Mouse (Mus musculus) lung, embryonic 15.5 days (tissue): ENCODE data around the gene Zscan25. TPM values are rescaled to one million over a fixed set of nuclear protein-coding genes. Genes with fewer than 3 reads are reported as not detected.
"Not testable (repeated sequence)": the region's sequence is repeated elsewhere in the genome, so short reads cannot be mapped to it uniquely, and the experiment has no call there.

Experiments
- ATAC-seq: fragments of 200-750 bp; cut with Nextera tagmentation; 2 replicates; pipeline ENCODE4 v1.8.0; 2017; ENCODE audit warnings: moderate number of reproducible peaks, borderline replicate concordance; ENCODE audit not compliant: low FRiP score, low TSS enrichment; ENCODE audit errors: extremely low read depth
- H3K27ac ChIP-seq: fragments of 300-500 bp; sonication (generic); 2 replicates; pipeline ENCODE4 v1.5.1; 2015; ENCODE audit warnings: moderate library complexity, mild to moderate bottlenecking, inconsistent platforms
- H3K27me3 ChIP-seq: fragments of 300-500 bp; sonication (generic); 2 replicates; pipeline ENCODE4 v1.6.1; 2015; ENCODE audit warnings: inconsistent platforms
- H3K36me3 ChIP-seq: fragments of 300-500 bp; sonication (generic); 2 replicates; pipeline ENCODE4 v1.6.1; 2015; ENCODE audit warnings: inconsistent platforms
- H3K4me1 ChIP-seq: fragments of 300-500 bp; sonication (generic); 2 replicates; pipeline ENCODE4 v1.6.1; 2015; ENCODE audit warnings: inconsistent platforms
- H3K4me2 ChIP-seq: fragments of 300-500 bp; sonication (generic); 2 replicates; pipeline ENCODE4 v1.6.1; 2015; ENCODE audit warnings: inconsistent platforms, mild to moderate bottlenecking, moderate library complexity
- H3K4me3 ChIP-seq: fragments of 300-500 bp; sonication (generic); 2 replicates; pipeline ENCODE4 v1.5.1; 2015; ENCODE audit warnings: mild to moderate bottlenecking, inconsistent platforms
- H3K9ac ChIP-seq: fragments of 300-500 bp; sonication (generic); 2 replicates; pipeline ENCODE4 v1.6.1; 2015; ENCODE audit warnings: inconsistent platforms
- H3K9me3 ChIP-seq: fragments of 300-500 bp; sonication (generic); 2 replicates; pipeline ENCODE4 v1.6.1; 2016; ENCODE audit warnings: inconsistent platforms
- WGBS: fragments of 180-500 bp; shearing (Covaris S2); methylation state at CpG from one replicate; pipeline ENCODE4 v1.1.7; 2015; 5-methylcytosine and 5-hydroxymethylcytosine counted together
- polyA plus RNA-seq: library from polyadenylated mRNA; unstranded; fragments of >200 nt; fragmentation: Nextera tagmentation; extraction: Ambion mirVana; gene quantifications from 2 replicates; pipeline ENCODE4 v1.2.1, GENCODE M21; 2015

Gene Zscan25
- polyA plus RNA-seq, 1 experiment from 2014 or later = 0.47 TPM

DNA sequence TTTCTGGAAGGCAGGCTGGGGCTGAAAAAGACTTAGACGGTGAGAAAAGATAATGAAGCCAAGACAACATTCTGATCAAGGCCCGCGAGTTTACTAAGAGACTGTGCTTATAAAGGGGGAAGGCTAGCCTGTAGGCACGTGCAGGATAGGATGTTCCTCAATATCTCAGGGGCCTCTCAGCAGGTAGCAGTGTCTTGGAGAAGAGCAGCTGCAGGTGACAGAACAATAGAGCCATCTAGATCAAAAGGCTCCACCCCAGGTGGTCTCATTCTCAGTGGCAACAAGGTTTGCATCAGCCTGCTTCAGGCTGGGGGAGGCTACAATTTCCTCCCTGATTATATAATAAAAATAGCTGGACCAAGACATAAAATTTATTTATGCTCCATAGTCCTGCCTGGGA, 21.5 kb downstream of the Zscan25 start:
- not testable (repeated sequence) for H3K4me2 ChIP-seq, H3K9me3 ChIP-seq, H3K36me3 ChIP-seq, H3K4me3 ChIP-seq, H3K9ac ChIP-seq, ATAC-seq, H3K4me1 ChIP-seq, H3K27ac ChIP-seq, H3K27me3 ChIP-seq
- WGBS = 72% methylated on average over 4 of the region's 4 CpGs

DNA sequence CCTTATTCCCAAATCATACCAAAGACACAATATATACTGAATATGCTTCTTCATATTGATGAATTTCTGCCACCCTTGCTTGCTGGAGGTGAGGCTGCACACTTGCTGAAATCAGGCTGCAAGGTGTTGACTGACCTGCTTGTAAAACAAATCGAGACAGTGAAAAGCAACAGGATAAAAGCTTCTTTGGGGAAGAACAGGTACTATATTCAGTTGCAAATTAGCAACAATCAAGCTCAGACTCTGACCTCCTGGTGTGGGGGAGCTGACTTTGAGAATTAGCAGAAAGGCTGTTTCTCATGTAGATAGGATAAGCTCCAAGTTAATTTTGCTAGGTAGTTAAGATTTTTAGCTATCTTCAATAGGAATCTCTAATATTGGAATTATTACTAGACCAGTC, 22.1 kb downstream of the Zscan25 start:
- Histone ChIP-seq H3K36me3 (no peaks in the 10 kb centered on the region), H3K9me3 (no peaks in the 10 kb centered on the region), H3K4me3 (no peak overlapping the region), H3K27ac (no peak overlapping the region), H3K9ac (no peak overlapping the region), H3K4me1 (no peaks in the 10 kb centered on the region), H3K4me2 (no peak overlapping the region), H3K27me3 (no peaks in the 10 kb centered on the region)
- ATAC-seq = no peak
- WGBS = 83% methylated on average over 1 of the region's 1 CpGs

DNA sequence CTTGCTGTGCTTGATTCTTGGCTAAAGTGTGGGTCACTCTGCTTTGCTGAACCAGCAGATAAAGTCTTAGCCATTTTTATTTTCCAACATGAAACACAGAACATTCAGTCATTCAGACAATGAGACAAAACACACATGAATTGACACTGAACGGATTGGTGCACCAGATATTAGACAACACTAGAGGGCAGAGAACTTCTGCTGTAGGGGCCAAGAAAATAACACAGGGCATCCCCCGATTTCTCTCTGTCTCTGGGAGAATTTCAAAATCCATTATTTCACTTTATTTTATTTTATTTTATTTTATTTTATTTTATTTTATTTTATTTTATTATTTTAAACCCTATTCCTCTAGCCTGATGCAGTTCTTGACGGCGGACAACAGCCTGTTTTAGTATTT, 26.7 kb downstream of the Zscan25 start:
- not testable (repeated sequence) for H3K4me3 ChIP-seq, ATAC-seq, H3K4me2 ChIP-seq, H3K27me3 ChIP-seq, H3K9ac ChIP-seq, H3K9me3 ChIP-seq, H3K36me3 ChIP-seq, H3K27ac ChIP-seq, H3K4me1 ChIP-seq
- 86% methylated on average over 4 of the region's 4 CpGs for WGBS

DNA sequence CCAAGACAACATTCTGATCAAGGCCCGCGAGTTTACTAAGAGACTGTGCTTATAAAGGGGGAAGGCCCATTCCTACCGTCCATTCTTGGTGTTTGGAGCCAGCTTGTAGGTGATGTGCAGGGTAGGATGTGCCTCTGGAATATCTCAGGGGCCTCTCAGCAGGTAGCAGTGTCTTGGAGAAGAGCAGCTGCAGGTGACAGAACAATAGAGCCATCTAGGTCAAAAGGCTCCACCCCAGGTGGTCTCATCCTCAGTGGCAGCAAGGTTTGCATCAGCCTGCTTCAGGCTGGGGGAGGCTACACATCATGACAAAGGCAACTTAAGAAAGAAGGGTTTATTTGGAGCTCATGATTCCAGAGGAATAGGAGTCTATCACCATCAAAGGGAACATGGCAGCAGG, 27.5 kb downstream of the Zscan25 start:
- H3K4me1 ChIP-seq, H3K27ac ChIP-seq, H3K9me3 ChIP-seq, H3K9ac ChIP-seq, ATAC-seq, H3K36me3 ChIP-seq, H3K4me2 ChIP-seq, H3K27me3 ChIP-seq, H3K4me3 ChIP-seq: not testable (repeated sequence)
- WGBS = 93% methylated on average over 3 of the region's 3 CpGs

DNA sequence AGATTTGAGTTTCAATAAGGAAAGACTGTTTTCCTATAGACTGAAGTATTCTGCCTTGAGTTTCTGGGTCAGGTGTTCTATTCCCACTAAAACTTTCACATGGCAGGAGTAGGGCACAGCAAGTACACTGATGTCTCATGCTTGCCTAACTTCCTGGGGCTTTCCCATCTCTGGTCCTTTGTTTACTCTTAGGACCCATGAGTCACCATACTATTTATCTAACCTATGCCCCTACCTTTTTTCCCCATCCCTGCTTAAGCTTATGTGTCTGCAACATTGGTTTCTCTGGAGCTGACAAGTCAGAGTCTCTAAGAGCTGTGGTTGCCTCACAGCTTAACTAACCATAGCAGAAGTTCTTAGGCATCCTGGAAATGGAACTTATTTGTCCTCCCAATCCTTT, 33.5 kb downstream of the Zscan25 start:
- Histone ChIP-seq H3K27me3 (no peaks in the 10 kb centered on the region), H3K4me1 (no peaks in the 10 kb centered on the region), H3K36me3 (no peaks in the 10 kb centered on the region), H3K4me2 (no peak overlapping the region), H3K27ac (no peak overlapping the region), H3K9ac (no peak overlapping the region), H3K9me3 (no peaks in the 10 kb centered on the region), H3K4me3 (no peak overlapping the region)
- ATAC-seq = no peak

DNA sequence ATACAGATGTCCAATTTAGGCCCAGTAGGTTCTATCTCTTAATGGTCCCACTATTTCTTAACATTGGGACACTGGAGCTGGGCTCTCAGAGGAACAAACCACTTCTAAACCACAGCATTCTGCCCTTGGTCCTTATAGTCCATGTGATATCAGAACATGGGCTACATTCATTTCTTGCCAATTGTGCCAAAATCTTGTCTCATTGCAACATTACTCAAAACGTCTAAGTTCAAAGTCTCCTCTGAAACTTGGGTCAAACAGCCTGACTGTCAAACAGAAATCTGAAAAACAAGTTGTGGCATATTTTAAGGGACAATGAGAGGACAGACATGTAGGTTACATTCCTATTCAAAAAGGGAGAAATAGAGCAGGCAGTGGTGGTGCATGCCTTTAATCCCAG, 36.8 kb downstream of the Zscan25 start:
- Histone ChIP-seq H3K27me3 (no peaks in the 10 kb centered on the region), H3K36me3 (no peaks in the 10 kb centered on the region), H3K4me3 (no peak overlapping the region), H3K4me1 (no peaks in the 10 kb centered on the region), H3K9ac (no peak overlapping the region), H3K9me3 (no peaks in the 10 kb centered on the region), H3K4me2 (no peak overlapping the region), H3K27ac (no peak overlapping the region)
- no peak for ATAC-seq
- 78% methylated on average over 1 of the region's 1 CpGs for WGBS

DNA sequence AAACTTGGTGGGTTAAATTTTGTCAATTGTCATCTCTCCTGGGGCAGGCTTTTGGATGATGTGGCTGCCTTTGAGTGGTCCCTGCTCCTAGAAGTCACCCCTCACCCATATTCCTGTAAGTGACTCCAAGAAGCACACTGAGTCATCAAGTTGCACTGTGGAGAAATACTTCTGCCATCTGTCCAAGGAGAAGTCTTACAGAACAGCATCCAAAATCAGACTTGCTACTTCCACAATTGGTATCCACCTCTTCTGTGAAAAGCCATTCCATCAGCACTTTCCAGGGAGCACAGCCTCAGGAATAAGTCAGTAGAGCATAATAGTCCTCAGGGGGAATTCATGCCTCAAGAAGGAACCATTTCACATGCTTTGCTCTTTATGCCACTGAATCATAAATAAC, 58.5 kb downstream of the Zscan25 start:
- not testable (repeated sequence) for H3K36me3 ChIP-seq, H3K4me3 ChIP-seq, H3K4me1 ChIP-seq, H3K27ac ChIP-seq, ATAC-seq, H3K27me3 ChIP-seq, H3K9ac ChIP-seq, H3K4me2 ChIP-seq, H3K9me3 ChIP-seq

Other genes with a start within 250 kb of the Zscan25 start
- not detected in 2 replicates for gene Gm4871, start 247.7 kb upstream of the Zscan25 start, polyA plus RNA-seq
- gene 1700018F24Rik, start 237.5 kb upstream of the Zscan25 start, polyA plus RNA-seq = 0.14 TPM in 1 of 2 replicates, not detected in the other
- gene Arpc1a, start 196.7 kb upstream of the Zscan25 start, polyA plus RNA-seq = 146 and 150 TPM in 2 replicates
- gene Kpna7, start 196.5 kb upstream of the Zscan25 start, polyA plus RNA-seq = not detected in 2 replicates
- 359 and 378 TPM in 2 replicates for gene Arpc1b, start 166.3 kb upstream of the Zscan25 start, polyA plus RNA-seq
- gene Pdap1, start 140.3 kb upstream of the Zscan25 start, polyA plus RNA-seq = 79.2 and 81.1 TPM in 2 replicates
- gene Bud31, start 140.1 kb upstream of the Zscan25 start, polyA plus RNA-seq = 187 and 190 TPM in 2 replicates
- 15.6 and 16.9 TPM in 2 replicates for gene Ptcd1, start 113.4 kb upstream of the Zscan25 start, polyA plus RNA-seq
- gene Cpsf4, start 113.3 kb upstream of the Zscan25 start, polyA plus RNA-seq = 55.0 and 56.2 TPM in 2 replicates
- 691 and 724 TPM in 2 replicates for gene Atp5j2, start 88.4 kb upstream of the Zscan25 start, polyA plus RNA-seq
- 7.6 and 9.8 TPM in 2 replicates for gene Zkscan14, start 78.6 kb upstream of the Zscan25 start, polyA plus RNA-seq
- 12.4 and 14.1 TPM in 2 replicates for gene Zkscan5, start 75.9 kb upstream of the Zscan25 start, polyA plus RNA-seq
- gene Zfp655, start 48.8 kb upstream of the Zscan25 start, polyA plus RNA-seq = 30.3 and 32.2 TPM in 2 replicates
- gene Cyp3a57, start 64.8 kb downstream of the Zscan25 start, polyA plus RNA-seq = not detected in 2 replicates
- not detected in 2 replicates for gene Cyp3a16, start 189.2 kb downstream of the Zscan25 start, polyA plus RNA-seq